Mouse (Mus musculus) cerebral cortex, adult 2 months (tissue): ENCODE measurements around the gene Krt75.

Experiments
- WGBS: fragments of 180-500 bp; shearing (Covaris S2); methylation state at CpG from one replicate; pipeline ENCODE4 v1.1.7; 2018; 5-methylcytosine and 5-hydroxymethylcytosine counted together

Gene Krt75

GRCm38 (mm10) chr15:101573796-101574345 is at the start of gene Krt75:
Krt75 (minus strand) TSS chr15:101573904.
- 72% methylated on average over 15 of the region's 15 CpGs for WGBS

GRCm38 (mm10) chr15:101599123-101599522 is 25.4 kb upstream of the Krt75 start:
- WGBS = 76% methylated on average over 6 of the region's 6 CpGs

GRCm38 (mm10) chr15:101588216-101588615 is 14.5 kb upstream of the Krt75 start:
- WGBS = 86% methylated on average over 10 of the region's 10 CpGs

GRCm38 (mm10) chr15:101584456-101584855 is 10.8 kb upstream of the Krt75 start:
- WGBS = 51% methylated on average over 2 of the region's 2 CpGs

GRCm38 (mm10) chr15:101583211-101583965 is 9.7 kb upstream of the Krt75 start:
- 73% methylated on average over 8 of the region's 8 CpGs for WGBS

GRCm38 (mm10) chr15:101581701-101582100 is 8.0 kb upstream of the Krt75 start:
- WGBS = 49% methylated on average over 3 of the region's 3 CpGs

GRCm38 (mm10) chr15:101575506-101575905 is 1.8 kb upstream of the Krt75 start:
- WGBS = 72% methylated on average over 5 of the region's 5 CpGs

- WGBS = 54% methylated on average over 7 of the region's 7 CpGs
Measured at GRCm38 (mm10) chr15:101567780-101568179, 5.9 kb downstream of the Krt75 start.

- WGBS = 64% methylated on average over 5 of the region's 5 CpGs
Measured at GRCm38 (mm10) chr15:101562850-101563249, 10.9 kb downstream of the Krt75 start, which contains the start of gene Krt90. Krt90 (minus strand) TSS chr15:101562950.

GRCm38 (mm10) chr15:101558034-101558646 is 15.6 kb downstream of the Krt75 start:
- 32% methylated on average over 7 of the region's 7 CpGs for WGBS

- 4% methylated on average over 11 of the region's 11 CpGs for WGBS
Measured at GRCm38 (mm10) chr15:101553169-101553568, 20.5 kb downstream of the Krt75 start.

- WGBS = 50% methylated on average over 8 of the region's 8 CpGs
Measured at GRCm38 (mm10) chr15:101552188-101552587, 21.5 kb downstream of the Krt75 start.

- WGBS = 88% methylated on average over 7 of the region's 7 CpGs
Measured at GRCm38 (mm10) chr15:101550567-101550966, 23.1 kb downstream of the Krt75 start, which contains the start of gene Krt82. Krt82 (minus strand) TSS chr15:101550667.

GRCm38 (mm10) chr15:101544478-101544877 is 29.2 kb downstream of the Krt75 start:
- 78% methylated on average over 3 of the region's 3 CpGs for WGBS

GRCm38 (mm10) chr15:101542543-101542942 is 31.2 kb downstream of the Krt75 start:
- 66% methylated on average over 9 of the region's 9 CpGs for WGBS

GRCm38 (mm10) chr15:101538580-101538900 is 35.2 kb downstream of the Krt75 start:
- WGBS = 56% methylated on average over 4 of the region's 4 CpGs

GRCm38 (mm10) chr15:101537864-101538579 is 35.7 kb downstream of the Krt75 start:
- 43% methylated on average over 7 of the region's 7 CpGs for WGBS

GRCm38 (mm10) chr15:101536054-101536850 is 37.5 kb downstream of the Krt75 start:
- WGBS = 53% methylated on average over 9 of the region's 9 CpGs

- WGBS = 90% methylated on average over 7 of the region's 7 CpGs
Measured at GRCm38 (mm10) chr15:101532720-101533119, 41.0 kb downstream of the Krt75 start, which contains the start of gene Krt84. Krt84 (minus strand) TSS chr15:101532820.

- WGBS = 82% methylated on average over 4 of the region's 4 CpGs
Measured at GRCm38 (mm10) chr15:101522556-101523232, 51.0 kb downstream of the Krt75 start.

GRCm38 (mm10) chr15:101519792-101520191 is 53.9 kb downstream of the Krt75 start:
- WGBS = 15% methylated on average over 2 of the region's 2 CpGs
